Mouse (Mus musculus) MEL (cell line): ENCODE data around the gene Phf2.

ENCODE experiments used
- CTCF ChIP-seq, 3 experiments: IDR thresholded peaks in 2 of 3; conservative IDR thresholded peaks in 1 of 3; 2 replicates each; pipeline ENCODE4 v1.5.1; 2011 to 2012; ENCODE audit warnings: low read length in 3 of 3, low read depth in 2 of 3, mild to moderate bottlenecking in 2 of 3, improper control_type of control experiment in 1 of 3, inconsistent platforms in 1 of 3, mixed read lengths in 1 of 3, moderate library complexity in 1 of 3; ENCODE audit not compliant: control insufficient read depth in 1 of 3, insufficient read depth in 1 of 3, poor library complexity in 1 of 3, severe bottlenecking in 1 of 3
- TAL1 ChIP-seq: IDR thresholded peaks from 2 replicates; pipeline ENCODE4 v1.6.1; 2012; ENCODE audit warnings: mild to moderate bottlenecking, inconsistent platforms, low read length, moderate library complexity, mixed read lengths

GRCm38 (mm10) chr13:48814406-48814805 is 56.5 kb downstream of the Phf2 start:
- TF ChIP-seq CTCF (IDR thresholded peaks at IDR 0.05 in 2 of 3, conservative IDR thresholded peaks at IDR 0.05 in 1 of 3; ENCODE audit: control insufficient read depth in 1 of 3, insufficient read depth in 1 of 3, low read depth in 2 of 3, low read length in 3 of 3, poor library complexity in 1 of 3, severe bottlenecking in 1 of 3): no peak
- no peak for TF ChIP-seq TAL1
